Mouse (Mus musculus) forebrain, embryonic 12.5 days (tissue): ENCODE results near the gene Gm14632. TPM values are rescaled to one million over a fixed set of nuclear protein-coding genes. Genes with fewer than 3 reads are reported as not detected.
"Not testable (repeated sequence)": the region's sequence is repeated elsewhere in the genome, so short reads cannot be mapped to it uniquely, and the experiment has no call there.

Experiments used
- ATAC-seq: fragments of 200-750 bp; cut with Nextera tagmentation; 2 replicates; pipeline ENCODE4 v1.8.0; 2017; ENCODE audit warnings: moderate TSS enrichment; ENCODE audit not compliant: low FRiP score
- H3K27ac ChIP-seq: fragments of 300-500 bp; sonication (generic); 2 replicates; pipeline ENCODE4 v1.5.1; 2016; ENCODE audit warnings: mild to moderate bottlenecking
- H3K27me3 ChIP-seq: fragments of 300-500 bp; sonication (generic); 2 replicates; pipeline ENCODE4 v1.6.1; 2016; ENCODE audit warnings: mild to moderate bottlenecking
- H3K36me3 ChIP-seq: fragments of 300-500 bp; sonication (generic); replicated peaks from 2 replicates; pipeline ENCODE4 v1.6.1; 2016; ENCODE audit warnings: mild to moderate bottlenecking
- H3K4me1 ChIP-seq: fragments of 300-500 bp; sonication (generic); 2 replicates; pipeline ENCODE4 v1.6.1; 2016
- H3K4me2 ChIP-seq: fragments of 300-500 bp; sonication (generic); 2 replicates; pipeline ENCODE4 v1.6.1; 2016; ENCODE audit warnings: mild to moderate bottlenecking, moderate library complexity
- H3K4me3 ChIP-seq: fragments of 300-500 bp; sonication (generic); replicated peaks from 2 replicates; pipeline ENCODE4 v1.5.1; 2016; ENCODE audit warnings: mild to moderate bottlenecking
- H3K9ac ChIP-seq: fragments of 300-500 bp; sonication (generic); 2 replicates; pipeline ENCODE4 v1.6.1; 2016; ENCODE audit warnings: mild to moderate bottlenecking
- H3K9me3 ChIP-seq: fragments of 300-500 bp; sonication (generic); 2 replicates; pipeline ENCODE4 v1.6.1; 2016
- WGBS: fragments of 180-500 bp; shearing (Covaris S2); methylation state at CpG from one replicate; pipeline ENCODE4 v1.1.7; 2016; 5-methylcytosine and 5-hydroxymethylcytosine counted together
- polyA plus RNA-seq: library from polyadenylated mRNA; unstranded; fragments of >200 nt; fragmentation: Nextera tagmentation; extraction: Ambion mirVana; gene quantifications from 2 replicates; pipeline ENCODE4 v1.2.1, GENCODE M21; 2016

Gene Gm14632
- polyA plus RNA-seq: not detected in 2 replicates

GRCm38 (mm10) chrX:30329472-30329871 is at the start of gene Gm14632:
TSS of gene Gm14632 (plus strand) at chrX:30329772.
- WGBS: 91% methylated on average over 4 of the region's 7 CpGs
- not testable (repeated sequence) for H3K4me1 ChIP-seq, H3K4me3 ChIP-seq

More at GRCm38 (mm10) chrX:30329472-30329871, at the start of gene Gm14632:
- not testable (repeated sequence) for H3K9ac ChIP-seq, H3K9me3 ChIP-seq, H3K27me3 ChIP-seq, H3K4me2 ChIP-seq, ATAC-seq, H3K36me3 ChIP-seq, H3K27ac ChIP-seq
